Mouse (Mus musculus) myocyte (in vitro differentiated cells): ENCODE measurements at regions not wholly inside any gene's neighbourhood (a gene's known extent, or its start where the extent isn't known, plus 50 kb on each side); places are given as distances from the start of the nearest gene placed in this dataset.

Experiments
- E2F4 ChIP-seq: IDR thresholded peaks from one replicate; pipeline ENCODE4 v1.6.1; 2011; ENCODE audit warnings: mild to moderate bottlenecking, control low read depth, moderate library complexity; ENCODE audit not compliant: insufficient read depth
- MAX ChIP-seq: IDR thresholded peaks from one replicate; pipeline ENCODE4 v1.6.1; 2011; ENCODE audit warnings: low read depth, mild to moderate bottlenecking, control low read depth
- MYOG ChIP-seq, 3 experiments: IDR thresholded peaks; one replicate each; pipeline ENCODE4 v1.6.1; 2011; ENCODE audit warnings: control low read depth in 2 of 3, low read depth in 2 of 3, mild to moderate bottlenecking in 2 of 3; ENCODE audit not compliant: insufficient read length in 2 of 3, control insufficient read depth in 1 of 3, insufficient read depth in 1 of 3
- POLR2A ChIP-seq: IDR thresholded peaks from one replicate; pipeline ENCODE4 v1.6.1; 2011; ENCODE audit warnings: low read depth, mild to moderate bottlenecking, control low read depth, moderate library complexity; ENCODE audit not compliant: insufficient read length
- POLR2AphosphoS2 ChIP-seq: IDR thresholded peaks from one replicate; pipeline ENCODE4 v1.6.1; 2011; ENCODE audit warnings: low read depth, control low read depth; ENCODE audit not compliant: insufficient read length
- TCF12 ChIP-seq: IDR thresholded peaks from one replicate; pipeline ENCODE4 v1.6.1; 2011; ENCODE audit warnings: mild to moderate bottlenecking, control low read depth; ENCODE audit not compliant: poor library complexity, insufficient read depth, severe bottlenecking
- USF1 ChIP-seq: IDR thresholded peaks from one replicate; pipeline ENCODE4 v1.6.1; 2011; ENCODE audit warnings: low read depth, mild to moderate bottlenecking, control low read depth, moderate library complexity

DNA sequence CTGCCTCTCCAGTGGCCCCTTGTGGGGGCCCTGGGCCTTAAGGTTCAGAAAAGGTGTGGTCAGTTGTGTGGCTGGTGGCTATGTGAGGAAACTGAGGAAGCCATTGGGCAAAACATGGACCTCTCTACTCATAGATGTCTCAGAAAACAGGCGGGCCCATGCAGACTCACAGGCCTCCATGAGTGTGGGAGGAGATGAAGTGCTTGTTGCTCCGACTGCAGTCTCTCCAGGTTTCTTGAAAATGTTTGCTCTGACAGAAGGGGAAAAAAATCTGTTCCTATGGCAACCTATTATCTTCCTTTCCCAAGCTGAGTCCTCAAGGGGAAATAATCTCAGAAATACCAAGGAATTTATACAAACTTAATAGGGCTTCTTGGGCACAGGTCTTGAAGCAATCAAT lies 95.3 kb upstream of the Ywhaq start:
- TF ChIP-seq POLR2A (no peak), POLR2AphosphoS2 (no peak), E2F4 (no peak), TCF12 (no peak), MAX (no peak), USF1 (no peak), MYOG (IDR thresholded peaks at IDR 0.05; ENCODE audit: control insufficient read depth in 1 of 3, insufficient read depth in 1 of 3, insufficient read length in 2 of 3, low read depth in 2 of 3) (no peak)
